Mouse (Mus musculus): ENCODE measurements around the gene Cdca3. TPM values are rescaled to one million over a fixed set of nuclear protein-coding genes. Genes with fewer than 3 reads are reported as not detected.
"Not testable (repeated sequence)": the region's sequence is repeated elsewhere in the genome, so short reads cannot be mapped to it uniquely, and the experiment has no call there.

The Cdca3 gene
- polyA plus RNA-seq, 1 experiment from 2014 or later: 123 TPM

DNA sequence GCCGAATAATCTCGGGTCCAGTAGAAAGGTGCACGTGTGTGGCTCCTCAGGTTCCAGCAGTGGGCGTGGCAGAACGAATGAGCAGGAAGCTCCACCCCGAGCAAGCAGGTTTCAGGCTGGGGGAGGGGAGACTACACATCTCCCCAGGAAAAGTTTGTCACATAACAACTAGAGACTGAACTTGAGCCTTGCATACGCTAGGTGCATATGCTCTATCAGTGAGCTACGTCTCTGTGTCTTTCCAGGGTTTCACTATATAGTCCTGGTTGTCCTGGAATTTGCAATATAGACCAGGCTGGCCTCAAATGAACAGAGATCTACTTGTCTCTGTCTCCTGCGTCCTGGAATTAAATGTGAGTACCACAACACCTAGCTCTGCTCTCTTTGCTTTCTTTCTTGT is 26.9 kb upstream of the Cdca3 start:
- WGBS: 15% methylated on average over 5 of the region's 9 CpGs
- Histone ChIP-seq H3K4me3 (peak overlapping the region; percentile 35), H3K4me2 (peak overlapping the region; percentile 60), H3K4me1 (peaks cover 25% of the 10 kb centered on the region)
- H3K27me3 ChIP-seq (replicated peaks); H3K9me3 ChIP-seq; H3K36me3 ChIP-seq; H3K9ac ChIP-seq; H3K27ac ChIP-seq (replicated peaks); ATAC-seq (ENCODE audit: extremely low read depth, insufficient number of reproducible peaks, low FRiP score, low TSS enrichment): not testable (repeated sequence)

DNA sequence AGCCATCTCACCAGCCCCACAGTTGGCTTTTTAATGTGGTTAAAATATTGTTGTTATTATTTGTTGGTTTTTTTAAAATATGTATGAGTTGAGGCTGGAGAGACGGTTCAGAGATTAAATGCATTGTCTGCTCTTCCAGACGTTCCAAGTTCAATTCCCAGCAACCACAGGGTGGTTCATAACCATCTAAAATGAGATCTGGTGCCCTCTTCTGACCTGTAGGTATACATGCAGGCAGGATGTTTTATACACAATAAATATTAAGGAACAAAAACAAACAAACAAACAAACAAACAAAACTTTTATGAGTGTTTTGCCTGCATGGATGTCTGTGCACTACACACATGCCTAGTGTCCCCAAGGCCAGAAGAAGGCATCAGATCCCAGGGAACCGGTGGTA is 26.3 kb upstream of the Cdca3 start:
- Histone ChIP-seq H3K27me3 (replicated peaks) (no peaks in the 10 kb centered on the region), H3K9me3 (no peaks in the 10 kb centered on the region), H3K4me3 (no peak overlapping the region), H3K9ac (no peak overlapping the region), H3K36me3 (no peaks in the 10 kb centered on the region), H3K27ac (replicated peaks) (no peak overlapping the region), H3K4me2 (no peak overlapping the region), H3K4me1 (peaks cover 31% of the 10 kb centered on the region)
- 78% methylated on average over 3 of the region's 3 CpGs for WGBS
- no peak for ATAC-seq (ENCODE audit: extremely low read depth, insufficient number of reproducible peaks, low FRiP score, low TSS enrichment)

DNA sequence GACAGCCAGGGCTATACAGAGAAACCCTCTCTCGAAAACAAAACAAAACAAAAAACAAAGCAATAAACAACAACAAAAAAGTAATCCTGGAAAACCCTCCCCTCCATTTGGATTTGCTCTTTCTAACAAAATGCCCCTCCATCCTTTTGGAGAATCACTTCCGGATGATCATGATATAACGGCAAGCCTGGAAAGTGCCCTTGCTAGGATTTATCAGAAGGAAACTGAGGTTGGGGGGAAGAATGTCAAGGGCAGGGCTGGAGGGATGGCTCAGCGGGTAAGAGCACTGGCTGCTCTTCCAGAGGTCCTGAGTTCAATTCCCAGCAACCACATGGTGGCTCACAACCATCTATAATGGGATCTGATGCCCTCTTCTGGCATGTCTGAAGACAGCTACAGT is 25.7 kb upstream of the Cdca3 start:
- H3K4me1 ChIP-seq: peaks cover 34% of the 10 kb centered on the region
- H3K36me3 ChIP-seq; H3K4me2 ChIP-seq; H3K27ac ChIP-seq (replicated peaks); H3K27me3 ChIP-seq (replicated peaks); ATAC-seq (ENCODE audit: extremely low read depth, insufficient number of reproducible peaks, low FRiP score, low TSS enrichment); H3K4me3 ChIP-seq; H3K9ac ChIP-seq; H3K9me3 ChIP-seq: not testable (repeated sequence)
- WGBS: 88% methylated on average over 4 of the region's 4 CpGs

DNA sequence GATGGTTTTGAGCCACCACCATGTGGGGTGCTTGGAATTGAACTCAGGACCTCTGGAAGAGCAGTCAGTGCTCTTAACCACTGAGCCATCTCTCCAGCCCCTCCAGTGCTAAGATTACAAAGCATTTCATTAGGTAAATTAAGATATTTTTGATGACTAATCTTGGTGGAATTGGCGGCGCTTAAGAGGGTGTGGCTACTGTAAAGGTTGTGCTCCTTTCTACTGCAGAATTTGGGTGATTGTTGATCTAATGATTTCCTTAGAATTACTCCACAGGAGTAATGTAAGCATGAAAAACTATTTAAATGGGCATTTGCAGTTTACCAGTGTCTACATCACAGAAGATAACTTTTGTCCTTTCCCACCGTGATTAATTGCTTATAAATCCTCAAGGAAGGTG is 25.0 kb upstream of the Cdca3 start:
- H3K4me1 ChIP-seq: peaks cover 34% of the 10 kb centered on the region
- whole genome bisulfite sequencing: 78% methylated on average over 3 of the region's 3 CpGs

DNA sequence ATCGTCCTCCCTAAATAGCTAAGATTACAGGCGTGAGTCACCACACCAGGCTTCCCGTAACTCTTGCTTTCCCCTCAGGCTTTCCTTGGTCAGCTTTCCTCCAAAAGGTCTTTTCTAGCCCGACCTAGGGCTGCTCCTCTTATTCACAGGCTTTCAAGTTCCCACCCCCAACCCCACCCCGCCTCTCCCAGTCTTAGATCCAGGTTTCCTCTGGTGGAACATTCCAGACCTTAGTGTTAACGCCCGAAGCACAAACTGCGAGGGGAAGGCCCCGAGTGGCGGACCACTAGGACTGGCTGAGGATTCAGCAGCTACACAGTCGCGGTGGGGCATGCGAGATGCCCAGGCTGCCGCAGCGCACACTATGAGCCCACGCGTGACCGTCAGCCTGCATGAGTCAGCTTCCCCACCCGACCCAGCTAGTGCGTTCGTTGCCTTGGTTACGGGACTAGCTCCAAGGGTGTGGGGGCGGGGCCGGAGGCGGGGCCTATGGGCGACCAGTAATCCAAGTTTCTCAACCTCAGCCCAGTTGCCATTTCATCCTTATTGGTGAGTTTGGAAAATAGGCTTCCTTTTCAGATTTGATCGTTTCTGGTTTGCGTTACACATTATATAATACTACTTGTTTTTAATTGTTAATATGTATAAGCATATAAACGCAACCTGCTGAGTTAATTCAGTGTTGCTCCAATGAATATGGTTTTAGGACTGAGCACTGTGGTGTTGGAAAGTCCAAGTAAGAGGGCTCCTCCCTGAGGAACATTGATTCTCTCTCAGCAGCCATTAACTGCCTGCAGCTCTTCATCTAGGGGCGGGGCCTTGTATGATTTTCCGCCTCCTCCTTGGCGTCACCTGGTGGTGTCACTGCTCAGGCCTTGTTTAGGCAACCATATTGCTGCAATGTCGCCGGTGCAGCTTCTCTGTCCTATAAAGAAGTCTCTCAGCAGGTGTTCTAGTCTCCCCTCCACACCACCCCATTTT is 23.7 kb upstream of the Cdca3 start:
- peak overlapping the region; percentile 60 for H3K4me3 ChIP-seq
- peak overlapping the region; percentile 93 for H3K27ac ChIP-seq (replicated peaks)
- WGBS: 2% methylated on average over 34 of the region's 34 CpGs
- peak; percentile 82 for ATAC-seq (ENCODE audit: extremely low read depth, insufficient number of reproducible peaks, low FRiP score, low TSS enrichment)
- H3K9me3 ChIP-seq: no peaks in the 10 kb centered on the region
- H3K27me3 ChIP-seq (replicated peaks): no peaks in the 10 kb centered on the region
- peaks cover 46% of the 10 kb centered on the region for H3K4me1 ChIP-seq
- peak overlapping the region; percentile 78 for H3K4me2 ChIP-seq
- H3K36me3 ChIP-seq: peaks cover 8% of the 10 kb centered on the region
- H3K9ac ChIP-seq: peak overlapping the region; percentile 80

More for the DNA sequence above, 25.0 kb upstream of the Cdca3 start:
- no peaks in the 10 kb centered on the region for H3K36me3 ChIP-seq
- ATAC-seq (ENCODE audit: extremely low read depth, insufficient number of reproducible peaks, low FRiP score, low TSS enrichment): no peak
- H3K27ac ChIP-seq (replicated peaks): no peak overlapping the region; the same call in 1 of the 2 replicates
- H3K4me2 ChIP-seq: no peak overlapping the region; the same call in 1 of the 2 replicates
- no peak overlapping the region for H3K4me3 ChIP-seq
- H3K9me3 ChIP-seq: no peaks in the 10 kb centered on the region
- H3K9ac ChIP-seq: no peak overlapping the region
- no peaks in the 10 kb centered on the region for H3K27me3 ChIP-seq (replicated peaks)

DNA sequence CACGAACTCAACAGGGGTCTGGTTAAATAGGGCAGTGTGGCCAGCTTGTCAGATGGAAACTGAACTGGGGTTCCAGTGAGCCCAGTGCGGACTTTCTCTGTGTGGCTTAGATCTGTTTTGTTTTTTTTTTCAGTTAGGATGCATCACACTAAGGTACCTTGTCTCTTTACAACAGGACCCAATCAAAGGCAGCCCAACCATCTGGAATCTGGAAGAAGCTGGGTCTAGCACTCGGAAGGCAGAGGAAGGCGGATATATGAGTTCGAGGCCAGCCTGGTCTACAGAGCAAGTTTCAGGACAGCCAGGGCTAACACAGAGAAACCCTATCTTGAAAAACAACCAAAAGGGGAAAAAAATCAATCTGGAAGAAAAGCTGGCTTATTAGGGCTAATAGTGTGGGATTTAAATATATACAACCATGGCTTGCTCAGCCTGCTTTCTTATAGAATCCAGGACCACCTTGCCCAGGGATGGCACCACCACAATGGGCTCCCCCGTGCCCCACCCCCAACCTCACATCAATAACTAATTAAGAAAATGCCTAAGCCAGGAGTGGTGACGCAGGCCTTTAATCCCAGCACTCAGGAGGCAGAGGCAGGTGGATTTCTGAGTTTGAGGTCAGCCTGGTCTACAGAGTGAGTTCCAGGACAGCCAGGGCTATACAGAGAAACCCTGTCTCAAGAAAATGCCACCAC is 22.8 kb upstream of the Cdca3 start:
- Histone ChIP-seq H3K36me3 (peaks cover 17% of the 10 kb centered on the region), H3K9me3 (no peaks in the 10 kb centered on the region), H3K27me3 (replicated peaks) (no peaks in the 10 kb centered on the region), H3K9ac (peak overlapping the region; percentile 80), H3K4me1 (peaks cover 51% of the 10 kb centered on the region), H3K27ac (replicated peaks) (peak overlapping the region; percentile 93), H3K4me2 (peak overlapping the region; percentile 78), H3K4me3 (peak overlapping the region; percentile 60)
- WGBS: 76% methylated on average over 7 of the region's 7 CpGs
- no peak for ATAC-seq (ENCODE audit: extremely low read depth, insufficient number of reproducible peaks, low FRiP score, low TSS enrichment)

DNA sequence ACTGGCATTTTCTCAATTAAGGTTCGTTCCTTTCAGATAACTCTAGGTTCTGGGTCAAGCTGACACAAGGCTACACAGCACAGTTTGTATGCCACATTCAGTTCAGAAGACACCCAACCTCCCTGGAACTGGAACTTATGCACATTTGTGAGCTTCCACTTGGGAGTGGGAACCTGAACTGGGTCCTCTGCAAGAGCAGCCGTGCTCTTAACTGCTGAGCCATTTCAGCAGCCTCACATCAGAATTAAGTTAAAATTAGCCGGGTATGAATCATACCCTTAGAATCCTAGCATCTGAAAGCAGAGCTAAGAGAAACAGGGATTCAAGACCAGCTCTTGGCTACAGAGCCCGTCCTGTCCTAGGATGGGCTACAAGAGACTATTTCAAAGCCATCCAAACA is 22.0 kb upstream of the Cdca3 start:
- H3K27ac ChIP-seq (replicated peaks): peak overlapping the region; percentile 97
- no peak overlapping the region for H3K4me3 ChIP-seq
- no peak for ATAC-seq (ENCODE audit: extremely low read depth, insufficient number of reproducible peaks, low FRiP score, low TSS enrichment)
- H3K9ac ChIP-seq: peak overlapping the region; percentile 37; the same call in 1 of the 2 replicates
- H3K4me2 ChIP-seq: peak overlapping the region; percentile 14
- H3K4me1 ChIP-seq: peaks cover 58% of the 10 kb centered on the region
- H3K9me3 ChIP-seq: no peaks in the 10 kb centered on the region
- H3K27me3 ChIP-seq (replicated peaks): no peaks in the 10 kb centered on the region
- H3K36me3 ChIP-seq: peaks cover 25% of the 10 kb centered on the region
- WGBS: 49% methylated on average over 4 of the region's 4 CpGs

DNA sequence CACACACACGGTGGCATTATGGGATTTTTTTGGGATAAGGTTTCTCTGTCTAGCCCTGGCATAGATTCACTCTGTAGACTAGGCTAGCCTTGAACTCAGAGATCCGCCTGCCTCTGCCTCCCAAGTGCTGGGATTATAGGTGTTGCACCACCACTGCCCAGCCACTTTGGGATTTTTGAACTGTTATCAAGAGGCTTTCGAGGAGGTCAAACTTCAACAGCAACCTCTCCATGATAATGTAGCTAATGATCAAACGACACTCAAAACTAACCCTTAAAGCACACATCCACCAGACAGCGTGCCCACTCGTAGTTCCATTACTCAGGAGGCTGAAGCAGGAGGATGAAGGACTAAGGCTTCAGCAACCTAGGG is 21.4 kb upstream of the Cdca3 start:
- H3K4me3 ChIP-seq: peak overlapping the region; percentile 70
- peaks cover 29% of the 10 kb centered on the region for H3K36me3 ChIP-seq
- H3K9ac ChIP-seq: peak overlapping the region; percentile 87
- ATAC-seq (ENCODE audit: extremely low read depth, insufficient number of reproducible peaks, low FRiP score, low TSS enrichment): no peak
- peak overlapping the region; percentile 97 for H3K27ac ChIP-seq (replicated peaks)
- no peaks in the 10 kb centered on the region for H3K27me3 ChIP-seq (replicated peaks)
- 63% methylated on average over 6 of the region's 6 CpGs for WGBS
- no peaks in the 10 kb centered on the region for H3K9me3 ChIP-seq
- H3K4me1 ChIP-seq: peaks cover 61% of the 10 kb centered on the region
- peak overlapping the region; percentile 96 for H3K4me2 ChIP-seq

DNA sequence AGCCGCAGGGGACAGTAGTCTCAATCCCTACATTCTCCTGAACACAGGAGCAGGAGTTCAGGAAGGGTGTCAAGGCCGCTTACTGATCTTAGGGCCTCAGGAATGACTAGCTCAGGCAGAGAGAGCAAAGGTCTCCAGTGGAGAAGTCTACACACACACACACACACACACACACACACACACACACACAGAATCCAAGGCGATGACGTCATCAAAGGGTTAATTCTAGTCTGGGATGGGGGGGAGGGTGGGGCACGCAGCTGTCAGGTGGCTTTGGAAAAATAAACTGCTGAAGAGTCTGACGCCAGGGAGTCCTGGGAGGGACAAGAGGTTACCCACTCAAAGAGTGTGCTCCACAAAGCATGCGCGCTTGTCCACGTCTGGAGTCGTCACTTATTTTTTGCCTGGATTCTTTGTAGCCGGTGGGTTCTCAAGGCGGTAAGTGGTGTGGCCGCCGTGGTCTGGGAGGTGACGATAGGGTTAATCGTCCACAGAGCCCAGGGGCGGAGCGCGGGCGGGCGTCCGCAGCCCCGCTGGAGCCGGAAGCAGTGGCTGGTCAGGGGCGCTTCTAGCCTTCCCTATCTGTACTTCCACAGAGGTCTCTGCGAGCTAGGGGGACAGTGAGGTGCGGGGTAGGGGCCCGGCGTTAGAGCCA is 20.9 kb upstream of the Cdca3 start, which contains the start of gene Spsb2:
Gene Spsb2 (plus strand): TSS at position 304 of the 655 bp plus-strand sequence.
- H3K9ac ChIP-seq: peak within 1 kb of the TSS; percentile 87
- peaks cover 62% of the 10 kb centered on the region for H3K4me1 ChIP-seq
- peak; percentile 50 for ATAC-seq (ENCODE audit: extremely low read depth, insufficient number of reproducible peaks, low FRiP score, low TSS enrichment)
- 3% methylated on average over 29 of the region's 29 CpGs for WGBS
- H3K36me3 ChIP-seq: peaks cover 29% of the 10 kb centered on the region
- H3K27me3 ChIP-seq (replicated peaks): no peaks in the 10 kb centered on the region
- H3K27ac ChIP-seq (replicated peaks): peak within 1 kb of the TSS; percentile 97
- peak within 1 kb of the TSS; percentile 96 for H3K4me2 ChIP-seq
- peak within 1 kb of the TSS; percentile 70 for H3K4me3 ChIP-seq
- H3K9me3 ChIP-seq: no peaks in the 10 kb centered on the region

DNA sequence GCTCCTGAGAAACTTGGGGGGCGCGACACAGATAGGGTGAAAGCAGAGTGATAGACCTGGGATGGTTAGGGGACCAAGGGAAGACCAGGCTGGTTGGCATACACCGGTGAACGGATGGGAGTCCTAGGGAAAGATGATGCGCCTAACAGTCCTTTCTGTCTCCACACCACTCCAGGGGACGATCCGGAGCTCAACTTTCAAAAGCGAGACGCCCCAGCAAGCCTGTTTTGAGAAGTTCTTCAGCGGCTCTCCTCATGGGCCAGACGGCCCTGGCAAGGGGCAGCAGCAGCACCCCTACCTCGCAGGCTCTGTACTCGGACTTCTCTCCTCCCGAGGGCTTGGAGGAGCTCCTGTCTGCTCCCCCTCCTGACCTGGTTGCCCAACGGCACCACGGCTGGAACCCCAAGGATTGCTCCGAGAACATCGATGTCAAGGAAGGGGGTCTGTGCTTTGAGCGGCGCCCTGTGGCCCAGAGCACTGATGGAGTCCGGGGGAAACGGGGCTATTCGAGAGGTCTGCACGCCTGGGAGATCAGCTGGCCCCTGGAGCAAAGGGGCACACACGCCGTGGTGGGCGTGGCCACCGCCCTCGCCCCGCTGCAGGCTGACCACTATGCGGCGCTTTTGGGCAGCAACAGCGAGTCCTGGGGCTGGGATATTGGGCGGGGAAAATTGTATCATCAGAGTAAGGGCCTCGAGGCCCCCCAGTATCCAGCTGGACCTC is 20.1 kb upstream of the Cdca3 start:
- Histone ChIP-seq H3K4me1 (peaks cover 64% of the 10 kb centered on the region), H3K9ac (peak overlapping the region; percentile 87), H3K4me3 (peak overlapping the region; percentile 70), H3K36me3 (peaks cover 29% of the 10 kb centered on the region), H3K9me3 (no peaks in the 10 kb centered on the region), H3K27ac (replicated peaks) (peak overlapping the region; percentile 97), H3K27me3 (replicated peaks) (no peaks in the 10 kb centered on the region), H3K4me2 (peak overlapping the region; percentile 96)
- peak; percentile 29; the same call in 1 of the 2 replicates for ATAC-seq (ENCODE audit: extremely low read depth, insufficient number of reproducible peaks, low FRiP score, low TSS enrichment)
- WGBS: under 1% methylated on average over 35 of the region's 35 CpGs
